Mouse (Mus musculus): Measurements from ENCODE around the gene Eml1. TPM values are rescaled to one million over a fixed set of nuclear protein-coding genes. Genes with fewer than 3 reads are reported as not detected.
"Not testable (repeated sequence)": the region's sequence is repeated elsewhere in the genome, so short reads cannot be mapped to it uniquely, and the experiment has no call there.

Gene Eml1
- polyA plus RNA-seq, 1 experiment, result 0.38 TPM

GRCm38 (mm10) chr12:108489741-108490140 is 119.0 kb downstream of the Eml1 start:
- Histone ChIP-seq H3K27ac (ENCODE audit: insufficient read depth, low read depth, low read length) (no peak overlapping the region), H3K4me3 (ENCODE audit: insufficient read depth, low read length) (no peak overlapping the region), H3K4me1 (ENCODE audit: control insufficient read depth, insufficient read depth, low read length) (no peaks in the 10 kb centered on the region)
- TF ChIP-seq CTCF (IDR thresholded peaks at IDR 0.05; ENCODE audit: low read depth, low read length), result no peak

- TF ChIP-seq CTCF (IDR thresholded peaks at IDR 0.05; ENCODE audit: low read depth, low read length), result no peak
- no peak for TF ChIP-seq POLR2A (IDR thresholded peaks at IDR 0.05; ENCODE audit: borderline replicate concordance, low read depth, low read length)
- Histone ChIP-seq H3K27ac (ENCODE audit: insufficient read depth, low read depth, low read length) (no peak overlapping the region), H3K4me1 (ENCODE audit: control insufficient read depth, insufficient read depth, low read length) (no peaks in the 10 kb centered on the region), H3K4me3 (ENCODE audit: insufficient read depth, low read length) (no peak overlapping the region)
Observed at GRCm38 (mm10) chr12:108490336-108490735, 119.6 kb downstream of the Eml1 start.

GRCm38 (mm10) chr12:108490954-108491353 is 120.2 kb downstream of the Eml1 start:
- TF ChIP-seq POLR2A (IDR thresholded peaks at IDR 0.05; ENCODE audit: borderline replicate concordance, low read depth, low read length) (no peak), CTCF (IDR thresholded peaks at IDR 0.05; ENCODE audit: low read depth, low read length) (no peak)
- Histone ChIP-seq H3K4me1 (ENCODE audit: control insufficient read depth, insufficient read depth, low read length) (no peaks in the 10 kb centered on the region), H3K4me3 (ENCODE audit: insufficient read depth, low read length) (no peak overlapping the region), H3K27ac (ENCODE audit: insufficient read depth, low read depth, low read length) (no peak overlapping the region)

GRCm38 (mm10) chr12:108494011-108494541 is 123.3 kb downstream of the Eml1 start:
- Histone ChIP-seq H3K27ac (ENCODE audit: insufficient read depth, low read depth, low read length) (no peak overlapping the region), H3K4me3 (ENCODE audit: insufficient read depth, low read length) (no peak overlapping the region), H3K4me1 (ENCODE audit: control insufficient read depth, insufficient read depth, low read length) (no peaks in the 10 kb centered on the region)
- no peak for TF ChIP-seq POLR2A (IDR thresholded peaks at IDR 0.05; ENCODE audit: borderline replicate concordance, low read depth, low read length)
- TF ChIP-seq CTCF (IDR thresholded peaks at IDR 0.05; ENCODE audit: low read depth, low read length), result peak; percentile 24; the same call in 1 of the 2 replicates

GRCm38 (mm10) chr12:108495455-108496235 is 124.9 kb downstream of the Eml1 start:
- no peak overlapping the region for H3K27ac ChIP-seq (ENCODE audit: insufficient read depth, low read depth, low read length)
- no peak overlapping the region for H3K4me3 ChIP-seq (ENCODE audit: insufficient read depth, low read length)
- TF ChIP-seq CTCF (IDR thresholded peaks at IDR 0.05; ENCODE audit: low read depth, low read length) (no peak), POLR2A (IDR thresholded peaks at IDR 0.05; ENCODE audit: borderline replicate concordance, low read depth, low read length) (no peak)
- H3K4me1 ChIP-seq (ENCODE audit: control insufficient read depth, insufficient read depth, low read length), result no peaks in the 10 kb centered on the region

- H3K27ac ChIP-seq (ENCODE audit: insufficient read depth, low read depth, low read length), result no peak overlapping the region
- TF ChIP-seq CTCF (IDR thresholded peaks at IDR 0.05; ENCODE audit: low read depth, low read length) (no peak), POLR2A (IDR thresholded peaks at IDR 0.05; ENCODE audit: borderline replicate concordance, low read depth, low read length) (no peak)
- no peaks in the 10 kb centered on the region for H3K4me1 ChIP-seq (ENCODE audit: control insufficient read depth, insufficient read depth, low read length)
- no peak overlapping the region for H3K4me3 ChIP-seq (ENCODE audit: insufficient read depth, low read length)
Observed at GRCm38 (mm10) chr12:108503064-108503463, 132.3 kb downstream of the Eml1 start.

GRCm38 (mm10) chr12:108503582-108503981 is 132.8 kb downstream of the Eml1 start:
- Histone ChIP-seq H3K4me1 (ENCODE audit: control insufficient read depth, insufficient read depth, low read length) (no peaks in the 10 kb centered on the region), H3K4me3 (ENCODE audit: insufficient read depth, low read length) (no peak overlapping the region), H3K27ac (ENCODE audit: insufficient read depth, low read depth, low read length) (no peak overlapping the region)
- TF ChIP-seq CTCF (IDR thresholded peaks at IDR 0.05; ENCODE audit: low read depth, low read length) (no peak), POLR2A (IDR thresholded peaks at IDR 0.05; ENCODE audit: borderline replicate concordance, low read depth, low read length) (no peak)

- Histone ChIP-seq H3K27ac (ENCODE audit: insufficient read depth, low read depth, low read length) (no peak overlapping the region), H3K4me3 (ENCODE audit: insufficient read depth, low read length) (no peak overlapping the region), H3K4me1 (ENCODE audit: control insufficient read depth, insufficient read depth, low read length) (no peaks in the 10 kb centered on the region)
- TF ChIP-seq CTCF (IDR thresholded peaks at IDR 0.05; ENCODE audit: low read depth, low read length) (no peak), POLR2A (IDR thresholded peaks at IDR 0.05; ENCODE audit: borderline replicate concordance, low read depth, low read length) (no peak)
Observed at GRCm38 (mm10) chr12:108505846-108506245, 135.1 kb downstream of the Eml1 start.

- H3K4me1 ChIP-seq (ENCODE audit: control insufficient read depth, insufficient read depth, low read length); H3K4me3 ChIP-seq (ENCODE audit: insufficient read depth, low read length); H3K27ac ChIP-seq (ENCODE audit: insufficient read depth, low read depth, low read length): not testable (repeated sequence)
Observed at GRCm38 (mm10) chr12:108507046-108507445, 136.3 kb downstream of the Eml1 start.

GRCm38 (mm10) chr12:108510571-108510970 is 139.8 kb downstream of the Eml1 start:
- H3K4me1 ChIP-seq (ENCODE audit: control insufficient read depth, insufficient read depth, low read length), result no peaks in the 10 kb centered on the region
- no peak for TF ChIP-seq CTCF (IDR thresholded peaks at IDR 0.05; ENCODE audit: low read depth, low read length)
- TF ChIP-seq POLR2A (IDR thresholded peaks at IDR 0.05; ENCODE audit: borderline replicate concordance, low read depth, low read length), result no peak
- no peak overlapping the region for H3K4me3 ChIP-seq (ENCODE audit: insufficient read depth, low read length)
- H3K27ac ChIP-seq (ENCODE audit: insufficient read depth, low read depth, low read length), result no peak overlapping the region
